Mouse (Mus musculus) heart, embryonic 13.5 days (tissue): ENCODE data around the gene 1700012A03Rik. TPM values are rescaled to one million over a fixed set of nuclear protein-coding genes. Genes with fewer than 3 reads are reported as not detected.

Experiments used
- ATAC-seq: fragments of 200-750 bp; cut with Nextera tagmentation; 2 replicates; pipeline ENCODE4 v1.8.0; 2017; ENCODE audit warnings: moderate TSS enrichment; ENCODE audit not compliant: insufficient number of reproducible peaks, low FRiP score, low TSS enrichment; ENCODE audit errors: extremely low read depth
- H3K27ac ChIP-seq: fragments of 300-500 bp; sonication (generic); replicated peaks from 2 replicates; pipeline ENCODE4 v1.5.1; 2015; ENCODE audit warnings: moderate library complexity, mild to moderate bottlenecking, inconsistent platforms
- H3K27me3 ChIP-seq: fragments of 300-500 bp; sonication (generic); replicated peaks from 2 replicates; pipeline ENCODE4 v1.6.1; 2015; ENCODE audit warnings: mild to moderate bottlenecking, inconsistent platforms
- H3K36me3 ChIP-seq: fragments of 300-500 bp; sonication (generic); 2 replicates; pipeline ENCODE4 v1.6.1; 2015; ENCODE audit warnings: mild to moderate bottlenecking, inconsistent platforms
- H3K4me1 ChIP-seq: fragments of 300-500 bp; sonication (generic); 2 replicates; pipeline ENCODE4 v1.6.1; 2015; ENCODE audit warnings: inconsistent platforms
- H3K4me2 ChIP-seq: fragments of 300-500 bp; sonication (generic); 2 replicates; pipeline ENCODE4 v1.6.1; 2015; ENCODE audit warnings: inconsistent platforms, mild to moderate bottlenecking, moderate library complexity
- H3K4me3 ChIP-seq: fragments of 300-500 bp; sonication (generic); 2 replicates; pipeline ENCODE4 v1.5.1; 2015; ENCODE audit warnings: moderate library complexity, mild to moderate bottlenecking, inconsistent platforms
- H3K9ac ChIP-seq: fragments of 300-500 bp; sonication (generic); 2 replicates; pipeline ENCODE4 v1.6.1; 2015; ENCODE audit warnings: inconsistent platforms, mild to moderate bottlenecking, moderate library complexity
- H3K9me3 ChIP-seq: fragments of 300-500 bp; sonication (generic); 2 replicates; pipeline ENCODE4 v1.6.1; 2016; ENCODE audit warnings: inconsistent platforms
- WGBS: fragments of 180-500 bp; shearing (Covaris S2); methylation state at CpG from one replicate; pipeline ENCODE4 v1.1.7; 2015; ENCODE audit warnings: mixed read lengths; 5-methylcytosine and 5-hydroxymethylcytosine counted together
- polyA plus RNA-seq: library from polyadenylated mRNA; unstranded; fragments of >200 nt; fragmentation: Nextera tagmentation; extraction: Ambion mirVana; gene quantifications from 2 replicates; pipeline ENCODE4 v1.2.1, GENCODE M21; 2015

1700012A03Rik gene
- polyA plus RNA-seq, 1 experiment from 2014 or later = not detected

DNA sequence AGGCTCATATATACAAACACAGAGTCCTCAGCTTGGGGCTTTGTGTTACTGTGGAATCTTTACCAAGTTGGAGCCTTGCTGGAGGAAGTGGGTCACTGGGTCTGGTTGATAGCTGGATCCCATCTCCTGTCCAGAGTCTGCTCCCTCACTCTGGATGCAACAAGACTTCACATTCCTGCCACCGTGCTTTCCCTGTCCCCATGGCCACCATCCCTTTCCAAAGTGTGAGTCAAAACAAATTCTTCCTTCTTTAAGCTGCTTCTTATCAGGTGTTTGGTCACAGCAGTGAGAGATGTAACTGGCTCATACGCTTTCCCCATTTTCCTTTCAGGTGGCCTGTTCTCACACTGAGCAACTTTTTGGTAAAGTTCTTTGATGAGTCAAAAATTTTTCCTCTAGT is 15.8 kb upstream of the 1700012A03Rik start:
- ATAC-seq = no peak

DNA sequence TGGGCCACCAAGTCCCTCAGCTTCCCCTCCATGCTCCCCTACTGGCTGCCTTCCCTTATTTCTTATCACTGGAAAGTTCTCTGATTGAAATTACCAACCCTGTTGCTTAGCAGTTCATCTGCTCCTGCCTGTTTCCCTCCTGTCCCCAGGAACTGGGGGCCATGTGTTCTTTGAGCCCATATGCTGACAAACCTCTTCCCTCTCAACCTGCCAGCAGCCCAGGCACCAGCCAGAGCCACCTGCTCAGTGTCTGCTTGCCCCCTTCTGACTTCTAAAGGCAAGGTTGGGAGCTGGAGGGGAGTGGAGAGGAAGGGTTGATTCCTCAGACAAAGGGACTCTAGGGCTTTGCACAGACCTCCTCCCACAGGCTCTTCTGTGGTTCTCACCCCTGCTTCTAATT is 4.7 kb upstream of the 1700012A03Rik start:
- no peaks in the 10 kb centered on the region for H3K9me3 ChIP-seq
- no peak for ATAC-seq
- no peaks in the 10 kb centered on the region for H3K36me3 ChIP-seq
- no peak overlapping the region for H3K4me3 ChIP-seq
- no peaks in the 10 kb centered on the region for H3K4me1 ChIP-seq
- no peak overlapping the region for H3K9ac ChIP-seq
- H3K27ac ChIP-seq = no peak overlapping the region
- no peaks in the 10 kb centered on the region; the same call in 1 of the 2 replicates for H3K27me3 ChIP-seq
- H3K4me2 ChIP-seq = no peak overlapping the region

More for the DNA sequence above, 15.8 kb upstream of the 1700012A03Rik start:
- no peaks in the 10 kb centered on the region for H3K27me3 ChIP-seq
- H3K9me3 ChIP-seq = no peaks in the 10 kb centered on the region
- WGBS = 19% methylated on average over 2 of the region's 2 CpGs
- no peak overlapping the region for H3K9ac ChIP-seq
- no peaks in the 10 kb centered on the region for H3K4me1 ChIP-seq
- H3K4me2 ChIP-seq = no peak overlapping the region
- H3K4me3 ChIP-seq = no peak overlapping the region
- H3K27ac ChIP-seq = no peak overlapping the region
- H3K36me3 ChIP-seq = no peaks in the 10 kb centered on the region

DNA sequence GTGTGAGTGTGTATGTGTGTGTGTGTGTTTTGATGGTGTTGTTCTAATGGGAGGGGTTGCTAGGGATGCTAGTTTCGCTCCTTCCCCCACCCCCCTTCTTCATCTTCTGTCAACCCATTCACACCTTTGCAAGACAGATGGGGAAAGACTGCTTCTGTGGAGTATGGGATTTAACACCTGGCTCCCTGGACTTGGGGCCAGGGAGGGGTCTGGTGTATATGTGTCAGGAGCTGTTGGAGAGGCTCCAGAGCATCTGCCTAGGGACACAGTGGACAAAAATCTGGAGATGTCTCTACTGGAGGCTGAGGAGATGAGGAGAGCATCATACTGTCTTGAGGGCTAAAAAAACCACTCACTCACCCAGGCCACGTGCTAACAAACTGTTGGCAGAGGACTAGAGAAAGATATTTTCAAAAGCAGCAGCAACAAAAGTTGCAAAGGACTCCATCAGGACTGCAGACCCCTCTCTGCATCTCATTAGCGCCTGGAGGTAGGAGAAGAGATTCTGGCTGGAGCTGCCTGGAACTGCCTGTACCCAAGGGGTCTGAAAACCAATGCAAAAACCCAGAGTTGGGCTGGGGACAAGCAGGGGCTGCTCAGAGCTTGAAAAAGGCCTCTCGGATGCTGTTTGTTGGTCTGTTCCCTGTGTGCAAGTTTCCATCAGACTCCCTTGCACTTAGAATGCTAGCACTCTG is 643 bp upstream of the 1700012A03Rik start:
- WGBS = 35% methylated on average over 4 of the region's 4 CpGs
- Histone ChIP-seq H3K27ac (no peak overlapping the region), H3K36me3 (no peaks in the 10 kb centered on the region), H3K4me3 (no peak overlapping the region), H3K9ac (no peak overlapping the region), H3K9me3 (no peaks in the 10 kb centered on the region), H3K4me2 (no peak overlapping the region), H3K4me1 (no peaks in the 10 kb centered on the region), H3K27me3 (no peaks in the 10 kb centered on the region; the same call in 1 of the 2 replicates)
- no peak for ATAC-seq

- no peak for ATAC-seq
- Histone ChIP-seq H3K4me2 (no peak overlapping the region), H3K27me3 (no peaks in the 10 kb centered on the region), H3K4me3 (no peak overlapping the region), H3K9ac (no peak overlapping the region), H3K9me3 (no peaks in the 10 kb centered on the region), H3K4me1 (no peaks in the 10 kb centered on the region), H3K36me3 (no peaks in the 10 kb centered on the region), H3K27ac (no peak overlapping the region)
- 64% methylated on average over 6 of the region's 6 CpGs for WGBS
Observed at GRCm38 (mm10) chr6:32052135-32052915, 2.3 kb downstream of the 1700012A03Rik start.

GRCm38 (mm10) chr6:32056525-32056924 is 6.5 kb downstream of the 1700012A03Rik start:
- Histone ChIP-seq H3K27ac (no peak overlapping the region), H3K4me2 (no peak overlapping the region), H3K27me3 (no peaks in the 10 kb centered on the region), H3K4me1 (no peaks in the 10 kb centered on the region), H3K4me3 (no peak overlapping the region), H3K9me3 (no peaks in the 10 kb centered on the region), H3K36me3 (no peaks in the 10 kb centered on the region), H3K9ac (no peak overlapping the region)
- ATAC-seq = no peak
- 39% methylated on average over 2 of the region's 2 CpGs for WGBS

DNA sequence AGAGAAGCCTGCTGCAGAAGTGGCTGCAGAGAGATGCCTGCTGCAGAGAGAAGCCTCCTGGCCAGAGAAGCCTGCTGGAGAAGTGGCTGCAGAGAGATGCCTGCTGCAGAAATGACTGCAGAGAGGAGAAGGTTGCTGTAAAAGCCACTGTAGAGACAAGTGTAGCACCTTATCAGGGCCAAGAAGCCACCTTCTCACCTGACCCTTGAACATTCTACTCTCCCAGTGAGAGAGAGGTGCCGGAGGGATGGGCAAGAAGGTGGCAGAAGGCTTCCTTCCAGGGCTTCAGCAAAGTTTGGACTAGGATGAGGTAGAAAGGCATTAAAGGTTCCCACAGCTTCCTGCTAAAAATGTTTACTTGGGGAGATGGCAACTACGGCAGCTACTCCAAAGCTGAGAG is 8.5 kb downstream of the 1700012A03Rik start:
- no peak for ATAC-seq
- H3K27me3 ChIP-seq = no peaks in the 10 kb centered on the region
- H3K9ac ChIP-seq = no peak overlapping the region
- H3K27ac ChIP-seq = no peak overlapping the region
- no peak overlapping the region for H3K4me2 ChIP-seq
- H3K4me3 ChIP-seq = no peak overlapping the region
- no peaks in the 10 kb centered on the region for H3K4me1 ChIP-seq
- H3K36me3 ChIP-seq = no peaks in the 10 kb centered on the region
- H3K9me3 ChIP-seq = no peaks in the 10 kb centered on the region
- WGBS = 78% methylated on average over 2 of the region's 2 CpGs

DNA sequence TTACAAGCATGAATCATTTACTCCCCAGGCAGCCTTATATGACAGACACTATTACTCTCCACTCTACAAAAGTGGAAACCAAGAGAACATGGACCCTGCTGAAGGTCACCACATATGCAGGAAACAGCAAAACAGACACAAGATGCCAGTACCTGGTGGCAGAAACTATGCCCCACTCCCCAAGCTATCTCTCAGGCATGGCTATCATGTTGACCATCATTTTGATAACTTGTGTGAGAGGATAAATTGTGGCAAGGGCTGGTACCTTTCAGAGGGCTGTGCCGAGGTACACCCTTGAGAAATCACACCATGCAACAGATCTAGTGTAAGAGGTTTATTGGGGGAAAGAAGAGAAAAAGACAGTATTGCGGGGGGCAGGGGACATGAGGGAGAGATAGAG is 10.6 kb downstream of the 1700012A03Rik start:
- Histone ChIP-seq H3K36me3 (no peaks in the 10 kb centered on the region), H3K4me2 (no peak overlapping the region), H3K27ac (no peak overlapping the region), H3K9ac (no peak overlapping the region), H3K4me3 (no peak overlapping the region), H3K27me3 (no peaks in the 10 kb centered on the region), H3K4me1 (no peaks in the 10 kb centered on the region), H3K9me3 (no peaks in the 10 kb centered on the region)
- ATAC-seq = no peak
- WGBS = 74% methylated on average over 2 of the region's 2 CpGs

GRCm38 (mm10) chr6:32061266-32061665 is 11.2 kb downstream of the 1700012A03Rik start:
- WGBS = 75% methylated on average over 9 of the region's 9 CpGs
- Histone ChIP-seq H3K4me2 (no peak overlapping the region), H3K4me1 (no peaks in the 10 kb centered on the region), H3K9me3 (no peaks in the 10 kb centered on the region), H3K36me3 (no peaks in the 10 kb centered on the region), H3K27ac (no peak overlapping the region), H3K9ac (no peak overlapping the region), H3K27me3 (no peaks in the 10 kb centered on the region), H3K4me3 (no peak overlapping the region)
- ATAC-seq = no peak

DNA sequence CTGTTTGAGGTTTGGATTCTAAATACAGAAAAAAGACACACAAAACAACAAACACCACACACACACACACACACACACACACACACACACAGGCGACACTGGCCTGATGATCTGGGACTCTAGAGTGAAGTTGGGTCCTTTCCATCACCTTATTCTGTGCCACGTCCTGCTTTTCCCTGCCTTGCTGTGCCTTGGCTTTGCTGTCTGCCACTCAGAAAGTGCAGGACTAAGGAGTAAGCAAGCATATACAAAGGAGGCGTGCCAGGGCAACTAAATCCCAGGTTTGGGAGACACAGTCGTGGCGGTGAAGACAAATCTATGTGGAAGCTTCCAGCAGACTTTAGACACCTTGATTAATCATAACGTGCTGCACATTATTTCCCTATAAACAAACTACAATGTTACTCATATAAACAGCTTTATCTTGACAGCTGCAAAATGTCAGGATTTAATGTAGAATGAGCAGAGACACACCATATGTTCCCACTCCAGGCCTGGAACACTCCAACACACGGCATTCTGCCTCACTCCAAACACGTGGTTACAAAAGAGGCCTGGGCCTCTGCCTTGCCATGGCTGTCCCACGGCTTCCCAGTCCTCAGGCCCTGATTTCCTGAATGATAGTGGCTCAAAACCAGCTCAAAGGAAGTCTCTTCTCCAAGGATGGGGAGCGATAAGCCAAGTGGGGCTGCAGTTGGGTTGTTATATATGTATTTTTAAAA is 15.9 kb downstream of the 1700012A03Rik start:
- Histone ChIP-seq H3K9ac (no peak overlapping the region), H3K4me3 (no peak overlapping the region), H3K36me3 (no peaks in the 10 kb centered on the region), H3K9me3 (no peaks in the 10 kb centered on the region), H3K4me1 (no peaks in the 10 kb centered on the region), H3K27me3 (no peaks in the 10 kb centered on the region), H3K27ac (no peak overlapping the region), H3K4me2 (no peak overlapping the region)
- 66% methylated on average over 10 of the region's 10 CpGs for WGBS
- no peak for ATAC-seq

DNA sequence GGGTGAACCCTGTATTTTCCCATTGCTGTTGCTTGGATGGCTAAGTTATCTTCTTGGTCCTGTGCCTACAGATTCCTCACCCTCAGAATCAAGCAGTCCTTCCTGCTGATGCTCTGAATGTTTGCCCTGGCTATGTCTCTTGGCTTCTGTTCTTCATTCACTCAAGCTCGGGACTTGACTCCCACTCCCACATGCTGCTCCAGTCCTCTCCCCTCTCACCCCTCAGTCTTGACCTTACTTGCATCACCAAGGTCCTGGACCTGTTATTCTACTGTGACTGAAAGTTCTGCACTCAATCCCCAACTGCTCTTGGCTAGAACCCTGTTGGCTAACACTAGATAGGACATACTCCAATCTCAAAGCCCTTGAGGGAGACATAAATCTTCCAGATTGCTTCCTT is 22.1 kb downstream of the 1700012A03Rik start:
- Histone ChIP-seq H3K4me2 (no peak overlapping the region), H3K4me1 (no peaks in the 10 kb centered on the region), H3K27ac (no peak overlapping the region), H3K9ac (no peak overlapping the region), H3K9me3 (no peaks in the 10 kb centered on the region), H3K27me3 (no peaks in the 10 kb centered on the region), H3K4me3 (no peak overlapping the region), H3K36me3 (no peaks in the 10 kb centered on the region)
- no peak for ATAC-seq
- WGBS = 47% methylated on average over 1 of the region's 1 CpGs

GRCm38 (mm10) chr6:32093312-32093711 is 43.3 kb downstream of the 1700012A03Rik start:
- Histone ChIP-seq H3K9ac (no peak overlapping the region), H3K27me3 (no peaks in the 10 kb centered on the region), H3K9me3 (peaks cover 3% of the 10 kb centered on the region; the same call in 1 of the 2 replicates), H3K36me3 (no peaks in the 10 kb centered on the region), H3K4me2 (no peak overlapping the region), H3K27ac (no peak overlapping the region), H3K4me3 (no peak overlapping the region), H3K4me1 (no peaks in the 10 kb centered on the region)
- no peak for ATAC-seq
- 76% methylated on average over 10 of the region's 14 CpGs for WGBS
